Comparison of ENCODE assay signal across 10 mouse cellular contexts in genomic region chr7:81860071-81860470, GRCm38 (mm10). TPM values are rescaled to one million over a fixed set of nuclear protein-coding genes. Genes with fewer than 3 reads are reported as not detected.
DNase-seq lines count a peak whose midpoint lies in the region; ATAC-seq and TF ChIP-seq lines count a peak whose summit lies in the region.
"Had no signal": no experiment of that assay in that cellular context is flagged by ENCODE, and none has a peak within 500 bp of the region (broad histone marks: within the 10 kb centered on the region; RNA-seq: fewer than 3 reads in every experiment).

No protein-coding gene starts in this region.

- TF ChIP-seq EP300 in heart, postnatal 0 days (IDR thresholded peaks at IDR 0.05; ENCODE audit: low read depth) = no peak

- 37% methylated on average over 11 of the region's 11 CpGs for WGBS in heart, postnatal 0 days
- WGBS in liver, embryonic 12.5 days (ENCODE audit: insufficient replicate concordance) = 20% methylated on average over 11 of the region's 11 CpGs
- whole genome bisulfite sequencing in midbrain, postnatal 0 days = 54% methylated on average over 11 of the region's 11 CpGs

- H3K4me3 ChIP-seq in cortical plate, adult 2 months (ENCODE audit: insufficient read depth, low read length) = peak overlapping the region; percentile 53
- peak overlapping the region; percentile 70 for H3K4me3 ChIP-seq in heart, postnatal 0 days (ENCODE audit: low read depth, low read length)
- H3K4me3 ChIP-seq in liver, embryonic 12.5 days = peak overlapping the region; percentile 58
- H3K4me3 ChIP-seq in midbrain, postnatal 0 days (ENCODE audit: low read depth, low read length) = peak overlapping the region; percentile 75

- no peak for TF ChIP-seq CTCF in cortical plate, adult 2 months (IDR thresholded peaks at IDR 0.05; ENCODE audit: extremely low read depth, insufficient read depth, low read length)
- no peak for TF ChIP-seq CTCF in heart, postnatal 0 days (IDR thresholded peaks at IDR 0.05; ENCODE audit: low read depth)
- no peak for TF ChIP-seq CTCF in midbrain, postnatal 0 days (IDR thresholded peaks at IDR 0.05)

- H3K27ac ChIP-seq in cortical plate, adult 2 months (ENCODE audit: insufficient read depth, low read length) = no peak overlapping the region
- peak overlapping the region; percentile 50 for H3K27ac ChIP-seq in heart, postnatal 0 days (ENCODE audit: low read depth)
- peak overlapping the region; percentile 51 for H3K27ac ChIP-seq in liver, embryonic 12.5 days
- H3K27ac ChIP-seq in midbrain, postnatal 0 days (ENCODE audit: low read depth, low read length) = no peak overlapping the region

- peak overlapping the region; percentile 90 for H3K4me2 ChIP-seq in heart, postnatal 0 days (ENCODE audit: low read depth, low read length)
- peak overlapping the region; percentile 80 for H3K4me2 ChIP-seq in liver, embryonic 12.5 days
- H3K4me2 ChIP-seq in midbrain, postnatal 0 days (ENCODE audit: low read depth, low read length, poor library complexity, severe bottlenecking) = peak overlapping the region; percentile 96

- peak; percentile 22 for DNase-seq in kidney, adult 9 months
- no peak for DNase-seq in kidney, adult 18-20 months
- no peak for DNase-seq in heart, postnatal 0 days (ENCODE audit: low spot score)
- no peak for DNase-seq in midbrain, postnatal 0 days (ENCODE audit: low spot score)
- DNase-seq in urinary bladder, postnatal 10 days (ENCODE audit: low spot score) = no peak
- DNase-seq in cerebellum, postnatal 14 days = no peak

- H3K9ac ChIP-seq in heart, postnatal 0 days (replicated peaks; ENCODE audit: low read depth, low read length) = peak overlapping the region; percentile 75
- H3K9ac ChIP-seq in liver, embryonic 12.5 days = no peak overlapping the region
- H3K9ac ChIP-seq in midbrain, postnatal 0 days (replicated peaks; ENCODE audit: low read length, poor library complexity, severe bottlenecking) = no peak overlapping the region

- ATAC-seq in heart, postnatal 0 days (ENCODE audit: insufficient read depth, low read depth) = no peak
- peak; percentile 22; the same call in 1 of the 2 replicates for ATAC-seq in liver, embryonic 12.5 days
- ATAC-seq in midbrain, postnatal 0 days (ENCODE audit: low FRiP score) = no peak

- no peaks in the 10 kb centered on the region for H3K27me3 ChIP-seq in heart, postnatal 0 days (ENCODE audit: control insufficient read depth, insufficient read depth, low read length)
- peaks cover 78% of the 10 kb centered on the region for H3K27me3 ChIP-seq in liver, embryonic 12.5 days (replicated peaks)
- no peaks in the 10 kb centered on the region for H3K27me3 ChIP-seq in midbrain, postnatal 0 days (ENCODE audit: insufficient read depth, low read length)

- no peaks in the 10 kb centered on the region for H3K9me3 ChIP-seq in heart, postnatal 0 days (replicated peaks; ENCODE audit: control insufficient read depth, low read length)
- no peaks in the 10 kb centered on the region for H3K9me3 ChIP-seq in liver, embryonic 12.5 days (replicated peaks)
- no peaks in the 10 kb centered on the region for H3K9me3 ChIP-seq in midbrain, postnatal 0 days (ENCODE audit: low read length)
- H3K9me3 ChIP-seq: G1E had no signal

- 0 out of 2 replicates have a peak, but pooled peaks cover 4% of the 10 kb centered on the region for H3K36me3 ChIP-seq in heart, postnatal 0 days (replicated peaks; ENCODE audit: control insufficient read depth, insufficient read depth, low read length)
- H3K36me3 ChIP-seq in liver, embryonic 12.5 days = 0 out of 2 replicates have a peak, but pooled peaks cover under 1% of the 10 kb centered on the region
- H3K36me3 ChIP-seq in midbrain, postnatal 0 days (ENCODE audit: insufficient read depth, low read length) = no peaks in the 10 kb centered on the region
- H3K36me3 ChIP-seq: G1E had no signal

- TF ChIP-seq POLR2A in cortical plate, adult 2 months (IDR thresholded peaks at IDR 0.05; ENCODE audit: extremely low read depth, insufficient read depth, low read length) = 0 out of 2 replicates have a peak, but pooled peaks have one; percentile 35

- H3K4me1 ChIP-seq in cortical plate, adult 2 months (ENCODE audit: control insufficient read depth, insufficient read depth, low read length) = peaks cover 7% of the 10 kb centered on the region
- peaks cover 16% of the 10 kb centered on the region for H3K4me1 ChIP-seq in heart, postnatal 0 days (ENCODE audit: control insufficient read depth, insufficient read depth)
- peaks cover 42% of the 10 kb centered on the region for H3K4me1 ChIP-seq in liver, embryonic 12.5 days
- H3K4me1 ChIP-seq in midbrain, postnatal 0 days (ENCODE audit: insufficient read depth, low read length) = peaks cover 4% of the 10 kb centered on the region; the same call in 1 of the 2 replicates

RNA-seq across cellular contexts. Expression of gene Tm6sf1, which starts 1.3 kb away (rescaled TPM):
- 37.1 and 43.4 TPM in 2 replicates for polyA plus RNA-seq in cortical plate, adult 2 months (2012; rRNA removed)
- total RNA-seq in heart, postnatal 0 days (2014; rRNA removed; ENCODE audit: low replicate concordance) = 52.3 and 69.2 TPM in 2 replicates
- polyA plus RNA-seq in heart, postnatal 0 days (2015; fragmentation: Nextera tagmentation; extraction: Ambion mirVana) = 11.7 and 15.3 TPM in 2 replicates
- polyA plus RNA-seq in liver, embryonic 12.5 days (2016; fragmentation: Nextera tagmentation; extraction: Ambion mirVana) = 8.3 and 8.9 TPM in 2 replicates
- total RNA-seq in midbrain, postnatal 0 days (2014; rRNA removed) = 8.7 and 15.2 TPM in 2 replicates
- polyA plus RNA-seq in midbrain, postnatal 0 days (2015; fragmentation: Nextera tagmentation; extraction: Ambion mirVana) = 7.9 and 9.8 TPM in 2 replicates
- polyA plus RNA-seq: G1E had no signal

RNA-seq across cellular contexts. Expression of gene Gm10160, which starts 4.5 kb away (rescaled TPM):
- polyA plus RNA-seq in cortical plate, adult 2 months (2012; rRNA removed) = not detected in 2 replicates
- not detected in 2 replicates for total RNA-seq in heart, postnatal 0 days (2014; rRNA removed; ENCODE audit: low replicate concordance)
- polyA plus RNA-seq in heart, postnatal 0 days (2015; fragmentation: Nextera tagmentation; extraction: Ambion mirVana) = not detected in 2 replicates
- not detected in 2 replicates for polyA plus RNA-seq in liver, embryonic 12.5 days (2016; fragmentation: Nextera tagmentation; extraction: Ambion mirVana)
- not detected in 2 replicates for total RNA-seq in midbrain, postnatal 0 days (2014; rRNA removed)
- not detected in 2 replicates for polyA plus RNA-seq in midbrain, postnatal 0 days (2015; fragmentation: Nextera tagmentation; extraction: Ambion mirVana)
- total RNA-seq: G1E had no signal
- polyA plus RNA-seq: G1E; large intestine, adult 2 months had no signal

RNA-seq across cellular contexts. Expression of gene Btbd1, which starts 30.8 kb away (rescaled TPM):
- polyA plus RNA-seq in cortical plate, adult 2 months (2012; rRNA removed) = 99.6 and 99.9 TPM in 2 replicates
- total RNA-seq in heart, postnatal 0 days (2014; rRNA removed; ENCODE audit: low replicate concordance) = 98.6 and 104 TPM in 2 replicates
- polyA plus RNA-seq in heart, postnatal 0 days (2015; fragmentation: Nextera tagmentation; extraction: Ambion mirVana) = 90.4 and 96.6 TPM in 2 replicates
- 39.6 and 41.1 TPM in 2 replicates for polyA plus RNA-seq in liver, embryonic 12.5 days (2016; fragmentation: Nextera tagmentation; extraction: Ambion mirVana)
- total RNA-seq in midbrain, postnatal 0 days (2014; rRNA removed) = 112 and 127 TPM in 2 replicates
- 85.4 and 92.5 TPM in 2 replicates for polyA plus RNA-seq in midbrain, postnatal 0 days (2015; fragmentation: Nextera tagmentation; extraction: Ambion mirVana)

Comparison
In these comparisons a context has a peak if more than half of its experiments do, and no peak if none do; other contexts are left out.
1. H3K27ac ChIP-seq: peak in heart, postnatal 0 days (single experiment) and liver, embryonic 12.5 days (single experiment); none in cortical plate, adult 2 months (single experiment) and midbrain, postnatal 0 days (single experiment).
2. Peak in every context shown above with its lines, with median percentiles within 50 percentile points of each other: H3K4me3 ChIP-seq and H3K4me2 ChIP-seq.